Mouse (Mus musculus): ENCODE measurements around the gene Bpifa5. TPM values are rescaled to one million over a fixed set of nuclear protein-coding genes. Genes with fewer than 3 reads are reported as not detected.
A peak's percentile ranks its signal among the peaks of the same experiment; 100 is the strongest.

Bpifa5 gene
- polyA plus RNA-seq, 1 experiment = not detected

GRCm38 (mm10) chr2:154204630-154205029 is 42.2 kb downstream of the Bpifa5 start:
- Histone ChIP-seq H3K27ac (ENCODE audit: control insufficient read depth, insufficient read depth, low read depth, low read length) (no peak overlapping the region), H3K27me3 (ENCODE audit: control insufficient read depth, insufficient read depth, low read length) (no peaks in the 10 kb centered on the region), H3K4me3 (ENCODE audit: control insufficient read depth, low read depth, low read length) (no peak overlapping the region), H3K36me3 (ENCODE audit: control insufficient read depth, insufficient read depth, low read length) (no peaks in the 10 kb centered on the region), H3K4me1 (ENCODE audit: control insufficient read depth, insufficient read depth, low read length) (peaks cover 6% of the 10 kb centered on the region; the same call in 1 of the 2 replicates)
- TF ChIP-seq POLR2A (IDR thresholded peaks at IDR 0.05; ENCODE audit: control insufficient read depth, low read depth, low read length) (no peak), CTCF (IDR thresholded peaks at IDR 0.05; ENCODE audit: control insufficient read depth, insufficient read depth, insufficient replicate concordance, low read depth, low read length) (no peak)

- no peaks in the 10 kb centered on the region for H3K36me3 ChIP-seq (ENCODE audit: control insufficient read depth, insufficient read depth, low read length)
- TF ChIP-seq CTCF (IDR thresholded peaks at IDR 0.05; ENCODE audit: control insufficient read depth, insufficient read depth, insufficient replicate concordance, low read depth, low read length) (peak; percentile 83; the same call in 1 of the 2 replicates), POLR2A (IDR thresholded peaks at IDR 0.05; ENCODE audit: control insufficient read depth, low read depth, low read length) (no peak)
These were observed 44.5 kb downstream of the Bpifa5 start for GRCm38 (mm10) chr2:154206908-154207307.

GRCm38 (mm10) chr2:154209112-154209511 is 46.7 kb downstream of the Bpifa5 start:
- no peaks in the 10 kb centered on the region for H3K27me3 ChIP-seq (ENCODE audit: control insufficient read depth, insufficient read depth, low read length)
- no peaks in the 10 kb centered on the region for H3K36me3 ChIP-seq (ENCODE audit: control insufficient read depth, insufficient read depth, low read length)
- TF ChIP-seq CTCF (IDR thresholded peaks at IDR 0.05; ENCODE audit: control insufficient read depth, insufficient read depth, insufficient replicate concordance, low read depth, low read length) (no peak), POLR2A (IDR thresholded peaks at IDR 0.05; ENCODE audit: control insufficient read depth, low read depth, low read length) (no peak)
- H3K4me1 ChIP-seq (ENCODE audit: control insufficient read depth, insufficient read depth, low read length) = peaks cover 6% of the 10 kb centered on the region; the same call in 1 of the 2 replicates
- no peak overlapping the region for H3K27ac ChIP-seq (ENCODE audit: control insufficient read depth, insufficient read depth, low read depth, low read length)
- no peak overlapping the region for H3K4me3 ChIP-seq (ENCODE audit: control insufficient read depth, low read depth, low read length)

More at GRCm38 (mm10) chr2:154206908-154207307, 44.5 kb downstream of the Bpifa5 start:
- H3K27me3 ChIP-seq (ENCODE audit: control insufficient read depth, insufficient read depth, low read length) = no peaks in the 10 kb centered on the region
- H3K27ac ChIP-seq (ENCODE audit: control insufficient read depth, insufficient read depth, low read depth, low read length) = no peak overlapping the region
- H3K4me3 ChIP-seq (ENCODE audit: control insufficient read depth, low read depth, low read length) = no peak overlapping the region
- peaks cover 6% of the 10 kb centered on the region; the same call in 1 of the 2 replicates for H3K4me1 ChIP-seq (ENCODE audit: control insufficient read depth, insufficient read depth, low read length)

- TF ChIP-seq POLR2A (IDR thresholded peaks at IDR 0.05; ENCODE audit: control insufficient read depth, low read depth, low read length) = no peak
- TF ChIP-seq CTCF (IDR thresholded peaks at IDR 0.05; ENCODE audit: control insufficient read depth, insufficient read depth, insufficient replicate concordance, low read depth, low read length) = no peak
- Histone ChIP-seq H3K4me3 (ENCODE audit: control insufficient read depth, low read depth, low read length) (no peak overlapping the region), H3K36me3 (ENCODE audit: control insufficient read depth, insufficient read depth, low read length) (no peaks in the 10 kb centered on the region), H3K27me3 (ENCODE audit: control insufficient read depth, insufficient read depth, low read length) (no peaks in the 10 kb centered on the region), H3K4me1 (ENCODE audit: control insufficient read depth, insufficient read depth, low read length) (peaks cover 6% of the 10 kb centered on the region; the same call in 1 of the 2 replicates), H3K27ac (ENCODE audit: control insufficient read depth, insufficient read depth, low read depth, low read length) (no peak overlapping the region)
These were observed 48.7 kb downstream of the Bpifa5 start for GRCm38 (mm10) chr2:154211121-154211520.

- Histone ChIP-seq H3K27me3 (ENCODE audit: control insufficient read depth, insufficient read depth, low read length) (no peaks in the 10 kb centered on the region), H3K27ac (ENCODE audit: control insufficient read depth, insufficient read depth, low read depth, low read length) (no peak overlapping the region), H3K36me3 (ENCODE audit: control insufficient read depth, insufficient read depth, low read length) (no peaks in the 10 kb centered on the region), H3K4me3 (ENCODE audit: control insufficient read depth, low read depth, low read length) (no peak overlapping the region), H3K4me1 (ENCODE audit: control insufficient read depth, insufficient read depth, low read length) (no peaks in the 10 kb centered on the region; the same call in 1 of the 2 replicates)
- TF ChIP-seq CTCF (IDR thresholded peaks at IDR 0.05; ENCODE audit: control insufficient read depth, insufficient read depth, insufficient replicate concordance, low read depth, low read length) = no peak
- no peak for TF ChIP-seq POLR2A (IDR thresholded peaks at IDR 0.05; ENCODE audit: control insufficient read depth, low read depth, low read length)
These were observed 49.5 kb downstream of the Bpifa5 start for GRCm38 (mm10) chr2:154211881-154212280.

GRCm38 (mm10) chr2:154215191-154215590 is 52.8 kb downstream of the Bpifa5 start:
- Histone ChIP-seq H3K27me3 (ENCODE audit: control insufficient read depth, insufficient read depth, low read length) (no peaks in the 10 kb centered on the region), H3K4me3 (ENCODE audit: control insufficient read depth, low read depth, low read length) (no peak overlapping the region), H3K36me3 (ENCODE audit: control insufficient read depth, insufficient read depth, low read length) (no peaks in the 10 kb centered on the region), H3K4me1 (ENCODE audit: control insufficient read depth, insufficient read depth, low read length) (no peaks in the 10 kb centered on the region; the same call in 1 of the 2 replicates), H3K27ac (ENCODE audit: control insufficient read depth, insufficient read depth, low read depth, low read length) (no peak overlapping the region)
- TF ChIP-seq CTCF (IDR thresholded peaks at IDR 0.05; ENCODE audit: control insufficient read depth, insufficient read depth, insufficient replicate concordance, low read depth, low read length) (peak; percentile 73; the same call in 1 of the 2 replicates), POLR2A (IDR thresholded peaks at IDR 0.05; ENCODE audit: control insufficient read depth, low read depth, low read length) (no peak)

Other genes with a start within 250 kb of the Bpifa5 start
- gene Bpifb3, start 244.4 kb upstream of the Bpifa5 start, polyA plus RNA-seq (2012; rRNA removed) = 5.0 and 5.4 TPM in 2 replicates
- gene Bpifb4, start 224.4 kb upstream of the Bpifa5 start, polyA plus RNA-seq (2012; rRNA removed) = 0.33 and 0.64 TPM in 2 replicates
- gene Bpifa6, start 187.7 kb upstream of the Bpifa5 start, polyA plus RNA-seq (2012; rRNA removed) = 7.6 and 9.6 TPM in 2 replicates
- gene Bpifa2, start 154.3 kb upstream of the Bpifa5 start, polyA plus RNA-seq (2012; rRNA removed) = 0.11 TPM in 1 of 2 replicates, not detected in the other
- 195 and 226 TPM in 2 replicates for gene Bpifa3, start 32.3 kb upstream of the Bpifa5 start, polyA plus RNA-seq (2012; rRNA removed)
- 0.83 and 0.93 TPM in 2 replicates for gene Bpifa1, start 19.7 kb upstream of the Bpifa5 start, polyA plus RNA-seq (2012; rRNA removed)
- gene Bpifb1, start 28.2 kb downstream of the Bpifa5 start, polyA plus RNA-seq (2012; rRNA removed) = 0.37 and 0.42 TPM in 2 replicates
- gene Bpifb5, start 61.1 kb downstream of the Bpifa5 start, polyA plus RNA-seq (2012; rRNA removed) = 12.7 and 14.1 TPM in 2 replicates
- gene Bpifb9a, start 95.2 kb downstream of the Bpifa5 start, polyA plus RNA-seq (2012; rRNA removed) = not detected in 2 replicates
- not detected in 2 replicates for gene Bpifb9b, start 144.6 kb downstream of the Bpifa5 start, polyA plus RNA-seq (2012; rRNA removed)
- 3.1 and 5.0 TPM in 2 replicates for gene Cdk5rap1, start 210.4 kb downstream of the Bpifa5 start, polyA plus RNA-seq (2012; rRNA removed)
- 5.7 and 7.2 TPM in 2 replicates for gene Snta1, start 245.5 kb downstream of the Bpifa5 start, polyA plus RNA-seq (2012; rRNA removed)

Measured in testis, adult 2 months (tissue).